Mouse (Mus musculus): Measurements from ENCODE around the gene Smarcd2. TPM values are rescaled to one million over a fixed set of nuclear protein-coding genes. Genes with fewer than 3 reads are reported as not detected.

Smarcd2 gene
- polyA plus RNA-seq, 1 experiment from 2014 or later: 22.9 TPM

- WGBS: 82% methylated on average over 11 of the region's 11 CpGs
- no peaks in the 10 kb centered on the region for H3K9me3 ChIP-seq (ENCODE audit: control insufficient read depth, low read length)
- no peak overlapping the region for H3K9ac ChIP-seq (ENCODE audit: low read length)
- H3K27me3 ChIP-seq (ENCODE audit: control insufficient read depth, insufficient read depth, low read length): no peaks in the 10 kb centered on the region
- H3K4me3 ChIP-seq (ENCODE audit: control insufficient read depth in 1 of 2, insufficient read depth in 1 of 2, low read depth in 1 of 2, low read length in 2 of 2): no peak overlapping the region
- no peak overlapping the region for H3K4me2 ChIP-seq (ENCODE audit: low read length)
- ATAC-seq (ENCODE audit: insufficient number of reproducible peaks, insufficient read depth, low FRiP score, low read depth): no peak
- no peaks in the 10 kb centered on the region for H3K36me3 ChIP-seq (ENCODE audit: control insufficient read depth, insufficient read depth, low read length)
- no peaks in the 10 kb centered on the region; a peak in 1 of 4 replicates for H3K4me1 ChIP-seq (ENCODE audit: control insufficient read depth in 2 of 2, insufficient read depth in 2 of 2, low read length in 2 of 2)
- H3K27ac ChIP-seq (replicated peaks in 1 of 2; ENCODE audit: control insufficient read depth in 1 of 2, insufficient read depth in 1 of 2, low read depth in 2 of 2, low read length in 2 of 2): no peak overlapping the region
Measured at GRCm38 (mm10) chr11:106308162-106308561, 35.4 kb upstream of the Smarcd2 start.

- Histone ChIP-seq H3K36me3 (ENCODE audit: control insufficient read depth, insufficient read depth, low read length) (no peaks in the 10 kb centered on the region), H3K27me3 (ENCODE audit: control insufficient read depth, insufficient read depth, low read length) (no peaks in the 10 kb centered on the region), H3K4me1 (ENCODE audit: control insufficient read depth in 2 of 2, insufficient read depth in 2 of 2, low read length in 2 of 2) (no peaks in the 10 kb centered on the region; a peak in 1 of 4 replicates), H3K27ac (replicated peaks in 1 of 2; ENCODE audit: control insufficient read depth in 1 of 2, insufficient read depth in 1 of 2, low read depth in 2 of 2, low read length in 2 of 2) (no peak overlapping the region), H3K4me3 (ENCODE audit: control insufficient read depth in 1 of 2, insufficient read depth in 1 of 2, low read depth in 1 of 2, low read length in 2 of 2) (no peak overlapping the region), H3K9ac (ENCODE audit: low read length) (no peak overlapping the region), H3K9me3 (ENCODE audit: control insufficient read depth, low read length) (no peaks in the 10 kb centered on the region), H3K4me2 (ENCODE audit: low read length) (no peak overlapping the region)
- ATAC-seq (ENCODE audit: insufficient number of reproducible peaks, insufficient read depth, low FRiP score, low read depth): no peak
- 57% methylated on average over 5 of the region's 5 CpGs for WGBS
Measured at GRCm38 (mm10) chr11:106307432-106307831, 34.7 kb upstream of the Smarcd2 start.

- Histone ChIP-seq H3K27me3 (ENCODE audit: control insufficient read depth, insufficient read depth, low read length) (no peaks in the 10 kb centered on the region), H3K4me2 (ENCODE audit: low read length) (no peak overlapping the region), H3K9ac (ENCODE audit: low read length) (no peak overlapping the region), H3K27ac (replicated peaks in 1 of 2; ENCODE audit: control insufficient read depth in 1 of 2, insufficient read depth in 1 of 2, low read depth in 2 of 2, low read length in 2 of 2) (no peak overlapping the region), H3K4me3 (ENCODE audit: control insufficient read depth in 1 of 2, insufficient read depth in 1 of 2, low read depth in 1 of 2, low read length in 2 of 2) (no peak overlapping the region), H3K36me3 (ENCODE audit: control insufficient read depth, insufficient read depth, low read length) (no peaks in the 10 kb centered on the region), H3K4me1 (ENCODE audit: control insufficient read depth in 2 of 2, insufficient read depth in 2 of 2, low read length in 2 of 2) (no peaks in the 10 kb centered on the region; a peak in 1 of 4 replicates), H3K9me3 (ENCODE audit: control insufficient read depth, low read length) (no peaks in the 10 kb centered on the region)
- 86% methylated on average over 9 of the region's 9 CpGs for WGBS
- no peak for ATAC-seq (ENCODE audit: insufficient number of reproducible peaks, insufficient read depth, low FRiP score, low read depth)
Measured at GRCm38 (mm10) chr11:106306758-106307157, 34.0 kb upstream of the Smarcd2 start.

GRCm38 (mm10) chr11:106306065-106306385 lies 33.3 kb upstream of the Smarcd2 start:
- no peak for ATAC-seq (ENCODE audit: insufficient number of reproducible peaks, insufficient read depth, low FRiP score, low read depth)
- H3K4me2 ChIP-seq (ENCODE audit: low read length): no peak overlapping the region
- WGBS: 77% methylated on average over 3 of the region's 3 CpGs

GRCm38 (mm10) chr11:106305348-106306064 lies 32.7 kb upstream of the Smarcd2 start:
- no peak overlapping the region for H3K4me3 ChIP-seq (ENCODE audit: control insufficient read depth in 1 of 2, insufficient read depth in 1 of 2, low read depth in 1 of 2, low read length in 2 of 2)
- no peaks in the 10 kb centered on the region for H3K36me3 ChIP-seq (ENCODE audit: control insufficient read depth, insufficient read depth, low read length)
- H3K4me2 ChIP-seq (ENCODE audit: low read length): no peak overlapping the region
- no peak for ATAC-seq (ENCODE audit: insufficient number of reproducible peaks, insufficient read depth, low FRiP score, low read depth)
- WGBS: 77% methylated on average over 10 of the region's 10 CpGs
- no peaks in the 10 kb centered on the region for H3K27me3 ChIP-seq (ENCODE audit: control insufficient read depth, insufficient read depth, low read length)
- H3K4me1 ChIP-seq (ENCODE audit: control insufficient read depth in 2 of 2, insufficient read depth in 2 of 2, low read length in 2 of 2): no peaks in the 10 kb centered on the region; a peak in 1 of 4 replicates
- no peak overlapping the region for H3K27ac ChIP-seq (replicated peaks in 1 of 2; ENCODE audit: control insufficient read depth in 1 of 2, insufficient read depth in 1 of 2, low read depth in 2 of 2, low read length in 2 of 2)
- H3K9ac ChIP-seq (ENCODE audit: low read length): no peak overlapping the region
- H3K9me3 ChIP-seq (ENCODE audit: control insufficient read depth, low read length): no peaks in the 10 kb centered on the region

More at GRCm38 (mm10) chr11:106306065-106306385, 33.3 kb upstream of the Smarcd2 start:
- H3K9ac ChIP-seq (ENCODE audit: low read length): no peak overlapping the region
- no peak overlapping the region for H3K27ac ChIP-seq (replicated peaks in 1 of 2; ENCODE audit: control insufficient read depth in 1 of 2, insufficient read depth in 1 of 2, low read depth in 2 of 2, low read length in 2 of 2)
- H3K36me3 ChIP-seq (ENCODE audit: control insufficient read depth, insufficient read depth, low read length): no peaks in the 10 kb centered on the region
- no peaks in the 10 kb centered on the region for H3K27me3 ChIP-seq (ENCODE audit: control insufficient read depth, insufficient read depth, low read length)
- no peaks in the 10 kb centered on the region for H3K9me3 ChIP-seq (ENCODE audit: control insufficient read depth, low read length)
- H3K4me3 ChIP-seq (ENCODE audit: control insufficient read depth in 1 of 2, insufficient read depth in 1 of 2, low read depth in 1 of 2, low read length in 2 of 2): no peak overlapping the region
- H3K4me1 ChIP-seq (ENCODE audit: control insufficient read depth in 2 of 2, insufficient read depth in 2 of 2, low read length in 2 of 2): no peaks in the 10 kb centered on the region; a peak in 1 of 4 replicates

GRCm38 (mm10) chr11:106302634-106303033 lies 29.9 kb upstream of the Smarcd2 start:
- Histone ChIP-seq H3K4me3 (ENCODE audit: control insufficient read depth in 1 of 2, insufficient read depth in 1 of 2, low read depth in 1 of 2, low read length in 2 of 2) (no peak overlapping the region), H3K9ac (ENCODE audit: low read length) (no peak overlapping the region), H3K27ac (replicated peaks in 1 of 2; ENCODE audit: control insufficient read depth in 1 of 2, insufficient read depth in 1 of 2, low read depth in 2 of 2, low read length in 2 of 2) (no peak overlapping the region), H3K27me3 (ENCODE audit: control insufficient read depth, insufficient read depth, low read length) (no peaks in the 10 kb centered on the region), H3K9me3 (ENCODE audit: control insufficient read depth, low read length) (no peaks in the 10 kb centered on the region), H3K36me3 (ENCODE audit: control insufficient read depth, insufficient read depth, low read length) (no peaks in the 10 kb centered on the region), H3K4me1 (ENCODE audit: control insufficient read depth in 2 of 2, insufficient read depth in 2 of 2, low read length in 2 of 2) (no peaks in the 10 kb centered on the region), H3K4me2 (ENCODE audit: low read length) (no peak overlapping the region)
- WGBS: 15% methylated on average over 2 of the region's 2 CpGs
- ATAC-seq (ENCODE audit: insufficient number of reproducible peaks, insufficient read depth, low FRiP score, low read depth): peak; percentile 68; the same call in 1 of the 2 replicates

GRCm38 (mm10) chr11:106301765-106302164 lies 29.0 kb upstream of the Smarcd2 start, which contains the start of gene Gh:
Gene Gh, minus strand, starts transcription at chr11:106301865.
- WGBS: 75% methylated on average over 9 of the region's 9 CpGs
- no peak for ATAC-seq (ENCODE audit: insufficient number of reproducible peaks, insufficient read depth, low FRiP score, low read depth)
- H3K4me1 ChIP-seq (ENCODE audit: control insufficient read depth in 2 of 2, insufficient read depth in 2 of 2, low read length in 2 of 2): no peaks in the 10 kb centered on the region

GRCm38 (mm10) chr11:106291861-106292260 lies 19.1 kb upstream of the Smarcd2 start:
- Histone ChIP-seq H3K9me3 (ENCODE audit: control insufficient read depth, low read length) (no peaks in the 10 kb centered on the region), H3K9ac (ENCODE audit: low read length) (no peak overlapping the region), H3K36me3 (ENCODE audit: control insufficient read depth, insufficient read depth, low read length) (no peaks in the 10 kb centered on the region), H3K27me3 (ENCODE audit: control insufficient read depth, insufficient read depth, low read length) (no peaks in the 10 kb centered on the region), H3K4me1 (ENCODE audit: control insufficient read depth in 2 of 2, insufficient read depth in 2 of 2, low read length in 2 of 2) (peaks cover 3 to 6% of the 10 kb centered on the region in 2 experiments; a peak in 2 of 4 replicates), H3K4me3 (ENCODE audit: control insufficient read depth in 1 of 2, insufficient read depth in 1 of 2, low read depth in 1 of 2, low read length in 2 of 2) (no peak overlapping the region), H3K4me2 (ENCODE audit: low read length) (no peak overlapping the region), H3K27ac (replicated peaks in 1 of 2; ENCODE audit: control insufficient read depth in 1 of 2, insufficient read depth in 1 of 2, low read depth in 2 of 2, low read length in 2 of 2) (no peak overlapping the region)
- 96% methylated on average over 2 of the region's 2 CpGs for WGBS
- ATAC-seq (ENCODE audit: insufficient number of reproducible peaks, insufficient read depth, low FRiP score, low read depth): no peak

More at GRCm38 (mm10) chr11:106301765-106302164, 29.0 kb upstream of the Smarcd2 start, which contains the start of gene Gh:
- no peak within 1 kb of the TSS for H3K4me3 ChIP-seq (ENCODE audit: control insufficient read depth in 1 of 2, insufficient read depth in 1 of 2, low read depth in 1 of 2, low read length in 2 of 2)
- no peak within 1 kb of the TSS for H3K27ac ChIP-seq (replicated peaks in 1 of 2; ENCODE audit: control insufficient read depth in 1 of 2, insufficient read depth in 1 of 2, low read depth in 2 of 2, low read length in 2 of 2)
- H3K4me2 ChIP-seq (ENCODE audit: low read length): no peak within 1 kb of the TSS
- H3K36me3 ChIP-seq (ENCODE audit: control insufficient read depth, insufficient read depth, low read length): no peaks in the 10 kb centered on the region
- no peak within 1 kb of the TSS for H3K9ac ChIP-seq (ENCODE audit: low read length)
- H3K9me3 ChIP-seq (ENCODE audit: control insufficient read depth, low read length): no peaks in the 10 kb centered on the region
- H3K27me3 ChIP-seq (ENCODE audit: control insufficient read depth, insufficient read depth, low read length): no peaks in the 10 kb centered on the region
